Mouse (Mus musculus) natural killer cell, adult 2 months (primary cell): ENCODE measurements around the gene Unc5a.

Experiments
- DNase-seq, 2 experiments: peaks; one replicate each; pipeline ENCODE4 v3.0.0; 2022; ENCODE audit warnings: low spot score in 2 of 2

The Unc5a gene

GRCm38 (mm10) chr13:54948531-54949493 is at the start of gene Unc5a:
Gene Unc5a, plus strand, starts transcription at chr13:54949411.
- no peak for DNase-seq

- no peak for DNase-seq
Measured at GRCm38 (mm10) chr13:54912053-54912452, 37.2 kb upstream of the Unc5a start.

GRCm38 (mm10) chr13:54912894-54913621 is 36.2 kb upstream of the Unc5a start:
- DNase-seq: no peak

- no peak for DNase-seq
Measured at GRCm38 (mm10) chr13:54916644-54917043, 32.6 kb upstream of the Unc5a start.

- no peak for DNase-seq
Measured at GRCm38 (mm10) chr13:54918910-54919309, 30.3 kb upstream of the Unc5a start.

GRCm38 (mm10) chr13:54919666-54920065 is 29.5 kb upstream of the Unc5a start:
- no peak for DNase-seq

- no peak for DNase-seq
Measured at GRCm38 (mm10) chr13:54921700-54922099, 27.5 kb upstream of the Unc5a start.

GRCm38 (mm10) chr13:54923705-54924104 is 25.5 kb upstream of the Unc5a start:
- no peak for DNase-seq

GRCm38 (mm10) chr13:54925466-54925865 is 23.7 kb upstream of the Unc5a start:
- DNase-seq: no peak

GRCm38 (mm10) chr13:54926654-54927053 is 22.6 kb upstream of the Unc5a start:
- no peak for DNase-seq

- no peak for DNase-seq
Measured at GRCm38 (mm10) chr13:54930123-54930522, 19.1 kb upstream of the Unc5a start.

GRCm38 (mm10) chr13:54934873-54935272 is 14.3 kb upstream of the Unc5a start:
- DNase-seq: no peak

GRCm38 (mm10) chr13:54936173-54936572 is 13.0 kb upstream of the Unc5a start:
- no peak for DNase-seq

- no peak for DNase-seq
Measured at GRCm38 (mm10) chr13:54937885-54938284, 11.3 kb upstream of the Unc5a start.

- no peak for DNase-seq
Measured at GRCm38 (mm10) chr13:54938493-54938892, 10.7 kb upstream of the Unc5a start.

GRCm38 (mm10) chr13:54944411-54945157 is 4.6 kb upstream of the Unc5a start:
- no peak for DNase-seq

- no peak for DNase-seq
Measured at GRCm38 (mm10) chr13:54945332-54945731, 3.9 kb upstream of the Unc5a start.

GRCm38 (mm10) chr13:54946406-54946805 is 2.8 kb upstream of the Unc5a start:
- DNase-seq: no peak

- no peak for DNase-seq
Measured at GRCm38 (mm10) chr13:54949592-54949991, 381 bp downstream of the Unc5a start.

GRCm38 (mm10) chr13:54950131-54950530 is 920 bp downstream of the Unc5a start:
- no peak for DNase-seq

- no peak for DNase-seq
Measured at GRCm38 (mm10) chr13:54951166-54951565, 2.0 kb downstream of the Unc5a start.

GRCm38 (mm10) chr13:54954745-54955144 is 5.5 kb downstream of the Unc5a start:
- no peak for DNase-seq
